Mouse (Mus musculus): ENCODE measurements around the gene Akna.
"Not testable (repeated sequence)": the region's sequence is repeated elsewhere in the genome, so short reads cannot be mapped to it uniquely, and the experiment has no call there.

Akna gene

DNA sequence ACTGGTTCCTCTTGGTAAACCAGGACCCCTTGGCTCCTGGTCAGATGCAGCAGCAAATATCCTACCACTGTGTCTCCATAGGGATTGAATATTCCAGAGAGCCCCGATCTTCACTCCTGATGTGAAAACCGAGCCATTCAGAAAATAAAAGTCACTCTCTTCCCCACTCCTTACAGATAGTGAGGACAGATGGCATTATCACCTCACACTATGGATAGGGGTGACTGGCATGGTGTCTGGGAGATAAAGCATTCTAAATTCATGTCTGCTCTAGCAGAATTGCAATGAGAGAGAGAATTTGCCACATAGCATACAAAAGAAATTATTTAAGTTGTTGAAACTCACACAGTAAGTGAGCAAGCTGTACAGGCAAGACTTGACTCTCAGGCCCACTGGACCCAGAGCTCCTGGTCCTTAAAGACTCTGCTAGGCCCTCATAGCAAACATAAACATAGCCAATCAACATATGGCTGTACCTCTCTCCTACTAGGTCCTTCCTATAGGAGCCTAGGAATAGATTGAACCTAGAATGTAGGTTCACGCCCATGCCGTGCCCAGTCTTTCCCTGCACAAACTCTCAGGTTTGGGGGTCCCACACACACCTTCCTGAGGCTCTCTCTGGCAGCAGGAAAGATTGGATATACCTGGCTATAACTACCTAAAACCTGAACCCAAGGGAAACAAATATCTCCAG lies 20.3 kb downstream of the Akna start:
- no peak for DNase-seq

DNA sequence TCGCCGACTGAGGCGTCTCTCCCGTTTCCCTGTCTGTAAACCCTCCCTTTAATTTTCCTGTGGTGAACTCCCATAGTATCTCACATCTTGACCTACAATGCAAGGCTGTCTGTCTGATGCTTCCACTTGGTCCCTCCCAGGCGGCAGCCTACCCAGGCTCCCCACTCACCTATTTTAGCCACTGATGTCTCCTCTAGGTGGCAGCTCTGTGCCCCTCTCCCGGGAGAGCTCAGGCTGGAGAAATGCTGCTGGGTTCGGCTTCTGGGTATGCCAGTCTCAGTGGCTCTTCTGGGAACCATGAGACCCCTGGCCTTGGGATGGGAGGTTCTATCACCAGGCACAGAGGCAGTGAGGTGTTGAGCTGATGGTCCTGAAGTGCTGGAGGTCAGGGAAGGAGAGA lies 25.7 kb downstream of the Akna start:
- no peak for DNase-seq

DNA sequence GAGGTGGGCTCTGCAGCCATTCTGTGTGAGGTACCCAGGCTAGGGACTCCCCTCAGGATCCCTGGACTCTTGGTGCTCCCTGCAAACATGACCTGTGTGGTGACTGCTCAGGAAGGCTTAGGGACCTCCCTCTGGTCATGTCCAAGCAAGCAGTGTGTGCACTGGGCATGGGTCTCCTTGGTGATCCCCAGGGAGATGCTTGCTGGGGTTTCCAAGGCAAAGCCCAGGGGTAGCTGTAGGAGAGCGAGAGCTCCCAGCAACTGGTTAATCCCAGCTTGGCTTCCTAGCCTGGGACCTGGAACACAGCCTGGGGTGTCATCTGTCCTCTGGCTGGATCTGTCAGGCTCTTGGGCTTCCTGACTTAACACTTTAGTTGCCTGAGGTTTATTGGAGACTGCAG lies 27.8 kb downstream of the Akna start:
- DNase-seq, result no peak

DNA sequence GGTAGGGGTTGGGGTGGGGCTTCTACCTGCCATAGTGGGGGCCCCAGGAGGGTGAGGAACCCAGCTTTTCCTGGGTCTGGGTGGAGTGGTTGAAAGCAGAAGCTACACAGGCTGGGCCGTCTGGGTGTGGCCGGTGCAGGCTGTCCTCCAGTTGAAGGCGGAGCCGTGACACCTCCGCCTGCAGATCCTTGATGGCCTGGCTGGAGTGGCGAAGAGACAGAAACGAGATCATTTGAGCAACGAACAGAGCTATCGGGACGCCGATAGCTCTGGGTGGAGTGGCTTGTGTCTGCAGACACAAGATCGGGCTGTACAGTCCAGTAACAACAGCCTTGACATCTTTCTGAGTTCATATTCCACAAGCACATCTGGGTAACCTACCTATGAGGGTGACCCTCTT lies 28.8 kb downstream of the Akna start:
- no peak for DNase-seq

DNA sequence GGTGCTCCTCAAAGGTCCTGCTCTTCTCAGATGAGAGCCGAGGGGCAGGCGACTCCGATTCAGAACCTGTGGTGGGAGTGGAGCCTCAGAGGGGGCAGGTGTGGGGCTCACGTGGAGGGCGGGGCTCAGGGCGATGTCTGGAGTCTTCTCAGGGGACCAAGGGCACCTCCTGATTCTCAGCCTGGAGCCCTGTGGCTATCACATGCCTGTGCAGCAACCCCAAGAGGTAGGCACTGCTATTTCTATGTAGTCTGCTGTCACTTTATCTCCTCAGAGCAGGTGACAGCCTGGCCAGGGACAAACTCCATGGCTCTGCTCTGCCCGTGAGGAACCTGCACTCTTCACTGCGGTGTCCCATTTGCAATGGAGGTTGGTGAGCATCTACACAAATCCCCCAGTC lies 29.8 kb downstream of the Akna start:
- no peak for DNase-seq

- no peak for DNase-seq
Observed at GRCm38 (mm10) chr4:63371890-63372289, 31.3 kb downstream of the Akna start.

DNA sequence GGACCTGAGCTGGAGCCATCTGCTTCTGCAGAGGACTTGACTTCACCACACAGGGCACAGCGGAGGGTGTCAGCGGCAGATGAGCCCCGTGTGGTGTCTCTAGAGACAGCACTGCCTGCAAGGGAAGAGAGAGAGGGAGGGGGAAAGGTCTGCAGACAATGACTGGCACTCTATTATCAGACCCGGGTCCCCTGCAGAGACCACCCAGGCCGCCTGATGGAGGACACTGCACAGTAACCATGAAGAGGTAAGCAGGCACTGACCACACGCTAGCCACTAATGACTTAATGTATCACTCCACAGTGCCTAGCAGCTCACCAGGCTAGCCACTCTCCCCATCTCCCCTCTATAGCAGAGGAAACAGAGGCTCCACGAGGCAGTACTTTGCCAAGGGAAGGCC lies 32.3 kb downstream of the Akna start:
- DNase-seq, result no peak

DNA sequence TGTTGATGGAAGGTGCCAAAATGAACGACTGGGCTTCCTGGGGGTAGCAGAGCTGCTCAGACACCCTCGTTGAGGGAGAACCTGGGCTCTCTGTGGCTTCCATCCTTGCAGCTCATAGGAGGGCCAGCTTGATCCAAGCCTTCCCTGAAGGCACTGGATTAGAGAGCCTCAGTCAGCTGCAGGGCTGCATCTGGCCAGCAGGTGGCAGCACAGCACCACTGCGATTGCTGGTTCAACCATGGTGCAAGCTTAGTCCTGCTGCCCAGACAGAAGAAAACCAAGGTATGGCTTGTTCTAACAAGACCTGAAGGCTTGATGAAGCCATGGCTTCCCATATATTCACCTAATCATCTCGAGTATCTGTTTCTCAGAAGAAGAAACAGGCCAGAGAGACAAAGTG lies 34.6 kb downstream of the Akna start:
- DNase-seq, result peak; percentile 81

DNA sequence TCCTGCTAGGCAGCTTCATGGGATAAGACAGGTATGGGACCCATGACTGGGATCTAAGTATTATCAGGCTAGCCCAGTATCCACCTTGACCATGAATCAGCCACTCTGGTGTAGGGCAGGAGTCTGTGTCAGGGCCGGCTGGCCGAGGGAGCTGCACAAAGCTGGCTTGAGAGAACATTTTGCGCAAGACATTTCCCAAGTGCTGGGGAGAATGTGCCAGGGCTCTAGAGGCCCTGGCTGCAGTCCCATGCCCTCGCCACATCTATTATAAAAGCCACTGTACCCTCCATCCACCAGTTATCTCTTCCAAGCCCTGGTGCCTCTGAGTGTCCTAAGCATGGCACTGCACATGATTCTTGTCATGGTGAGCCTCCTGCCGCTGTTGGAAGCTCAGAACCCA lies 41.0 kb downstream of the Akna start, which contains the start of gene Orm2:
TSS of gene Orm2 (plus strand) at position 300 of the 400 bp plus-strand sequence.
- DNase-seq, result no peak

DNA sequence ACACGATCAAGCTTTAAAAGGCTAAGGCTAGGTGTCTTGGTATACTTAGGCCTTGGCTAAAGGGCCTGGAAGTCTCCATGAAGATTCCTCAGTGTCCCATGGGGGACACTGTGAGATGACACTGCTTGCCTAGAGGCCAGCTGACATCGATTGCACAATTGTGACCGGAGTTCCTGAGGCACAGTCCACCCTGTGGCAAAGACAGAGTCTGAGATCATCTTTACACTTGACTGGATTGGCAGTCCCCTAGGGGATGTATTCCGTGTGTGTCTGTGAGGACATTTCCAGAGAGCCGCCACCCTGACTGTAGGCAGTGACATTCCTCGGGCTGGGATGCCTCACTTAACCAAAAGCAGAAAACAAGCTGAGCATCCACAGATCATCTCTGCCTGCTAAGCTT lies 43.3 kb downstream of the Akna start:
- DNase-seq, result no peak

DNA sequence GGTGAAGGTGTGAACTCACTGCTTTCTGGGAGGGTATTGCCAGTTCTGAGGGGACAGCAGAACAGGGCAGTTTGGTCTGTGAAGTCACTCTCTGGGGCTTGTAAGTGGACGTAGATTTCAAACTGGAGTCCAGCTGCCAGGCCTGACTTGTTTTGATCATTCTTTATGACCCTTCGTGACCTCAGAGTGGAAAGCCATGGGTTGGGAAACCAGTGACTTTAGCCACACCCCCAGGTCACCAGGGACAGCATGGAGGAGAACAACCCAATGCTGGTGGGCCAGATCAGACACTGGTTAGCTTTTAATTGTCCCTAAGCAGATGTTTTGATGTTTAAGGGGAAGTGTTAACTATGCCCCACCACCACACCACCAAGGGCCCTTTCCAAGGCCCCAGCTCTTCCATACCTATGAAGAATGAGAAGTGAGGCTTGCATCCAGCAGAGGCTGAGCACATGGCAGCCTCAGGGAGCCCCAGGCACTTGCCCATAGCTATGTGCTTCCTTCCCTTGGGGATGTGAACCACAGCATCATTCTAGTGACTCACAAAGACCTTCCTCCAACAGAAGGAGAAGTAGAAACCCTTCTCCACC lies 46.1 kb downstream of the Akna start:
- no peak for DNase-seq

DNA sequence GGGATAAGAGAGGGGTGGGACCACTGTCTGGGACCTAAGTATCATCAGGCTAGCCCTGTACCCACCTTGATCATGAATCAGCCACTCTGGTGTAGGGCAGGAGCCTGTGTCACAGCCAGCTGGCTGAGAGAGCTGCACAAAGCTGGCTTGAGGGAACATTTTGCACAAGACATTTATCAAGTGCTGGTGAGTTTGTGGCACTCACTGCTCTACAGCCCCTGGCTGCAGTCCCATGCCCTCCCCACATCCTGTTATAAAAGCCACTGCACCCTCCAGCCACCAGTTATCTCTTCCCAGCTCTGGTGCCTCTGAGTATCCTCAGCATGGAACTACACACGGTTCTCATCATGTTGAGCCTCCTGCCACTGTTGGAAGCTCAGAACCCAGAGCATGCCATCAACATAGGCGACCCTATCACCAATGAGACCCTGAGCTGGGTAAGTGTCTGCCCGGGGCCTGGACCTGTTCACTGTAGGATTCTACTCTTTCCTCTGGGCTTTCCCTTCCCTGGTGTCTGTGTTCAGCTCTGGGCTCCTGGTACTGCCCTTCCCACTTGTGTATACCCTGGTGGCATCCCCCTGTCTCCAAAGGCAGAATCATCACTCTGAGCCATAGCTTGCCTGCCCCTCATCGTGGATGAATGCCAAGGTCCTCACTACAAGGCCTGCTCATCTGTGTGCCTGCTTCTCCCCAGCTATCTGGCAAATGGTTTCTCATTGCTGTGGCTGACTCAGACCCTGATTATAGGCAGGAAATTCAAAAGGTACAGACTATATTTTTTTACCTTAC lies 47.1 kb downstream of the Akna start, which contains the start of gene Orm3:
TSS of gene Orm3 (plus strand) at position 286 of the 789 bp plus-strand sequence.
- no peak for DNase-seq

GRCm38 (mm10) chr4:63348524-63348923 lies 54.6 kb downstream of the Akna start:
- DNase-seq, result no peak

DNA sequence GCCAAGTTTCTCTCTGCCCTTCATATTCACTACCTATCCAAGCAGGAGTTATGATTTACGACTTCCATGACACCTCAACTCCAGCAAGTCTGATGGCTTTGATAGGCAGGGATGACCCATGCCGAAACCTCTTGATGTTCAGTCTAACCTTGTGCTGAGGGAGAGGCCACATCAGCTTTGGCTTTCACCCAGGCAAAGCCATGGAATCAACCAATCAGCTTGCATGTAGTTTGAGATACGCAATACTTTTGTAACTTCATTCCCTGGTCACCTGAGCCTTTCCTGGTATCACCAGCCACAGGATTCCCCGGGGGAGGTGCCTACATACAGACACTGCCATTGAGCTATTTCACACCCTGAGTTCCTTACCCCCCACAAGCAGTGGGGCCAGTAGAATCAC lies 56.5 kb downstream of the Akna start:
- no peak for DNase-seq

DNA sequence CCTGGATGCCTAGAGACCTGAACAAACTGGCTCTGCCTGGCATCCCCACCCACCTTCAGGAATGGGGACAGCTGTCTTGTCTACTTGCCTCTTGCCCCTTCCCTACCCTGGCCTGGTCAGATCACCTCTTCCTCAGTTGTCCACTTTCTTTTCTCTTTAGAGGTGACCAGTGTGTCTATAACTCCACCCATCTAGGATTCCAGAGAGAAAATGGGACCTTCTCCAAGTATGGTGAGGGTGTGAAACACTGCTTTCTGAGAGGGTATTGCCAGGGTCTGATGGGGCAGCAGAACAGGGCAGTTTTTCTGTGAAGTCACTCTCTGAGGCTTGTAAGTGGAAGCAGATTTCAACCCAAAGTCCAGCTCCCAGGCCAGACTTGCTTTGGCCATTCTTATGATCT lies 57.9 kb downstream of the Akna start:
- DNase-seq, result no peak

DNA sequence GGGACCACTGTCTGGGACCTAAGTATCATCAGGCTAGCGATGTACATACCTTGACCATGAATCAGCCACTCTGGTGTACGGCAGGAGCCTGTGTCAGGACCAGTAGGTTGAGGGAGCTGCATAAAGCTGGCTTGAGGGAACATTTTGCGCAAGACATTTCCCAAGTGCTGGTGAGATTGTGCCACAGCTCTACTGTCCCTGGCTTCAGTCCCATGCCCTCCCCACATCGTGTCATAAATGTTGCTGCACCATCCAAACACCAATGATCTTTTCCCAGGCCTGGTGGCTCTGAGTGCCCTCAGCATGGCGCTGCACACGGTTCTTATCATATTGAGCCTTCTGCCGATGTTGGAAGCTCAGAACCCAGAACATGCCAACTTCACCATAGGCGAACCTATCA lies 58.9 kb downstream of the Akna start, which contains the start of gene Orm1:
TSS of gene Orm1 (plus strand) at position 266 of the 400 bp plus-strand sequence.
- no peak for DNase-seq

- no peak for DNase-seq
Observed at GRCm38 (mm10) chr4:63343608-63344007, 59.5 kb downstream of the Akna start.

GRCm38 (mm10) chr4:63342491-63342890 lies 60.7 kb downstream of the Akna start:
- DNase-seq, result no peak

GRCm38 (mm10) chr4:63338414-63339076 lies 64.6 kb downstream of the Akna start:
- DNase-seq, result no peak

DNA sequence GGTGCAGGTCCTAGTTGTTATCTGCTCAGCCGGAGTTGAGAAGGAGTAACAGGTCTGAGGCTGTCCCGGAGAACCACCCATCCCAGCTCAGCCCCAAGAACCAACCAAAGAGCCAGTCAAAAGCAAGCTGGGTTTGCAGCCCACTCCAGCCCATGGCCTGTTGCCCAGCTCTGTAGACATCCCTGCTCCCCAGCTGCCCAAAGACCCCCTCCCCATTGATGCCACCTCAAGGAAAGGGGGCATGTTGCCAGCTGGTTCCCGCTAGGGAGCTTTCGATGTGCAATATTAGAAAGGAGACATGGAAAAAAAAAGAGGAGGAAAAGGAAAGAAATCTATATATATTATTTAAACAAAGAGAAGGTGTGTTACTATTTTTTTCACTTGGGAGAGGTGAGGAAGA lies 69.8 kb downstream of the Akna start:
- no peak for DNase-seq

DNA sequence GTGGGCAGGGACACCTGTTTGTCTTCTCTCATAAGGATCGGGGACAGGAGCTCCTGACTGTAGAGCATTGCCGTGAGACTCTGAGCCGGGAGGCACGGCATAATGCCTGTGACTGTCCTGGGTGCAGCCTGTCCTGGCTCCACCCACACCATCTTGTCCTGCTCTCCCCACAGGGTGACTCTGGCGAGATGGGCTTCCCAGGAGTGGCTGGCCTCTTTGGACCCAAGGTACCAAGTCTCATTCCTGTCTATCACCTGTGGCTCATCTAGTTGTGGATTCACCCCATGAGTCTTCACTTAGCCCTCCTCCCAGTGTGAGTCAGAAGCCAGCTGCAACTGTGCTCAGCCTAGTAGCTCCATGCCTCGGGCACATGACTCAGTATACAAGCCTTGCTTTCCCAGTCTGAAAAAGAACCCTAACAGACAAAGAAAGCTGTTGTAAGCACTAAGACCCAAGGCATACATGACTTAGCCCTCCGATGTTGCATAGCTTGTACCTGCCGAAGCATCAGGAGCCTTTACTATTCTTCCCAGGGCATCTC lies 79.8 kb downstream of the Akna start:
- no peak for DNase-seq

GRCm38 (mm10) chr4:63319566-63319965 lies 83.6 kb downstream of the Akna start:
- DNase-seq, result not testable (repeated sequence)

Data from right cerebral cortex, postnatal 25 days (tissue).